Mouse (Mus musculus) embryo, embryonic 10.5 days (tissue): ENCODE measurements around the gene AW011738.

Experiments
- DNase-seq: peaks from one replicate; pipeline ENCODE4 v3.0.0-alpha.2; 2015; ENCODE audit warnings: low spot score

Gene AW011738

GRCm38 (mm10) chr4:156200623-156201475 is 2.3 kb upstream of the AW011738 start, which contains the start of gene Isg15:
Gene Isg15, minus strand, starts transcription at chr4:156200818.
- no peak for DNase-seq

DNA sequence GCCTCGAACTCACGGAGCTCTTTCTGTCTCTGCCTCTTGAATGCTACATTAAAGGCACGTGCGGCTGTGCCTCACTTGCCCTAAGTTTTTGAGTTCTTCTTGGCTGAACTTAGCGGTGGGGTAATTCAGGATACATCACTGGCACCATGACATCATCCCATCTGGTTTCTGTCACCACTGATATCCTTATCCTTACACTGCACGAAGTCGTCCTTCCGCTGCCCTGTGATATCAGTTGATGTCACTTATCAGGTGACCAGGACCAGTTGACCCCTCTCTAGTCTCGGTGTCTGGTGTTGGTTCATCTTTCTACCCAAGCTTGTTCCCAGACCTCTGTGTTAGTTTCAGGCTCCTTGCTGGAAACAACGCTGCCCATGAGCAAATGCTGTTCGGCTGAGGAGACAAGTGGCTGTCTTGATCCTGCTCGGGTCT is 626 bp upstream of the AW011738 start:
- no peak for DNase-seq

DNA sequence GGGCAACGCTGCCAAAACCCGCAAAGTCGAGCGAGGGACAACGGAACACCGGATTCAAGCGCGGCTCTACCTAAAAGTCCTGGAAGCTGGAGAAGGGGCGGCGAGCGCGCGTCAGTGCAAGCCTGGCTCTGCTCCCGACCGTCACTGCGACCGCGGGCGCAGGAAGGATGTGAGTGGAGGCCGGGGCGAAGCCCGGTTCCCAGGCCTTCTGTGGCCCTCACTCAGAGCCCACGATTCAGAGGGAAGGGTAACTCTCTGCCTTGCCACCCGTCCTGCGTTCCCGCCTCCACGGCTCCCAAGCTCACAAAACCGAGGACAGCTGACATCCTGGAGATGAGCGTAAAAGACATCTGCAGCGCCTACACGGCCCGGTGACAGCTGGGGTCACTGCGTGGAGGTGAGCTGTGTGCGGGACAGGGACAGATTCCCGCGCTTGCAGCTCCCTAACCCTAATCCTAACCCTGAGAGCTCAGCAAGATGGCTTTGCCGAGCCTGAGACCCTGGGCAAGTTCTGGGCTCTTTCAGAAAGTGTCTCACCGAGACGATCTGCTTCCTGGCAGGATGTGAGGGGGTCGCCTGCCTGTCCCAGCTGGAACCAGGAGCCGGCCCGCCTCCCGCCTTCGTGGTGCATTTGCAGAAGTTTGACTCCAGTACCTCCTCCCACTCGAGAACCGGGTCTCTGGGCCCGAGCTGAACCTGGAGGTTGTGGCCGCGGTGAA is 468 bp downstream of the AW011738 start:
- peak; percentile 62 for DNase-seq

GRCm38 (mm10) chr4:156208872-156209271 is 5.8 kb downstream of the AW011738 start:
- no peak for DNase-seq

DNA sequence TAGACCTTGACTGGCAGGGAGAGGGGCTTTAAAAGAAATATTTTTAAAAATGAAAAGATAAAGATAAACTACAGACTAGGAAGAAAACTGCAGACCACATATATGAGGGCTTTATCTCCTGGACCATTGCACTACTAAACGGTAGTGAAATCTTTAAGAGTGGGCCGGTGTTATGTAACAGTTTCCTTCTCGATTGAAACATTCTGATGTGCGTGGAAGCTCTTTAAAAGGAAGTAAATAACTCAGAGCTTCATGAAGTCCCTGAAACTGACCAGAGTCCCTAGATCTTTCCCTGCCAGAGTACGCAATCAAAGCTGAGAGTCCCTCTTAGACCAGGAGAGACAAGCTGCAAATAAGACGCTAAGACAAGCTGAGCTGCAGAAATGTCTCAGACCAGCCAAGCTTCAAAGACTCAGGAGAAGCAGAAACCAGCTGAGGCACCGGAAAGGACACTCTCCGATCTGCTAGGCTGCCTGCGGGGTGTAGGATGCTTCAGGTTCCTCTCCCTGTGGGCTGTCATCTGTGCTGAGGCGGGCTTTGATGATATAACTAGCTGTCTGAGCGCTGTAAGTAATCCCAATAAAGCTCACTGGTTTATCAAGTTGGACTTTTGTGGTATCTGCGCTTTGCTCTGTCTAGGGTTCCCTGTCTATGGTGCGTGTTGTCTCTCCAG is 7.0 kb downstream of the AW011738 start:
- DNase-seq, result no peak

- no peak for DNase-seq
These were observed 10.0 kb downstream of the AW011738 start for GRCm38 (mm10) chr4:156213134-156213533.

- no peak for DNase-seq
These were observed 12.5 kb downstream of the AW011738 start, which contains the start of gene Perm1 for GRCm38 (mm10) chr4:156215649-156216048. Gene Perm1, plus strand, starts transcription at chr4:156215868.

DNA sequence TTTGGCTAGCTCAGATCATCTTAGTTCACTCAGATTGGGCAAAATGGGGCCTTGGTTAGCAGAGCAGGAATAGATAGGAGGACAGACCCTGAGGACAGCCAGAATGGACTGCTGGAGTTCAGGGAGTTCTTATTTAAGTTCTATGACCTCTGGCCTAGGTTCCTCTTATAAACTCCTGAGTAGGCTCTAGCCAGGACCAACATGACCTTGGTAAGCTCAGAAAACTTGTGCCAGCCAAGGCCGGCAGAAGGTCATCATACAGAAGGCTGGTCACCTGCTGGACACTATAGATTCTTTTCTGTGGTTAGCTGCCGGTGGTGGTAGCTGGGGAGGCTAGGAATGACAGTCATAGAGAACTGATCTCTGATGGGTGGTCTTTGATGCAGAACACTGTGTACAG is 13.1 kb downstream of the AW011738 start:
- no peak for DNase-seq

DNA sequence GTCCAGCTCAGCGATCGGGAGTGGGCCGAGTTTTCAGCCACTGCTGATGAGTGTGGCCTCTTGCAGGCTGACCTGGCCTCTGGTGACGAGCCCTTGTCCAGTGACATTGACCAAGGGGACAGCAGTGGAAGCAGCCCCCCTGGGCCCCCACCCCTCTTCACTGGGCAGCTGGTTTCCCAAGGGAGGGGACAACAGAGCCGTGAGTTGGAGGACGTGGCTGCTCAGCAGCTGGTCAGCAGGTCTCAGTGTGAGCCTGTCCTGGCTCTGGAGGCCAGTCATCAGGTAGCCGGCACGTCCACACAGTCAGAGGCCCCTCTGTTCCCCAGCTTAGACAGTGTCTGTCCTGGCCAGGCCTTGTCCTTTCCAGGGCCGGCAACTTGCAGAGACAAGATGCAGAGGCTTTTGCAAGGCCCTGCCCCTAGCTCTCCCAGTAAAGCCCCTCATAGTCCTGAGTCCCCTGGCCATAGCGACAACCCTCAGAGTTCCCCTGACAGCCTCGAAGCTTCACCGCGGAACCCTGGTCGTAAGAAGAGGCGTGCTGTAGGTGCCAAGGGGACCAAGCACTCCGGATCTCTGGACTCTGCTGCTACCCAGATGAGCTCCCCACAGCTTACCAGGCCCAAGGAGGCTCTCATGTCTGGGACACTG is 14.0 kb downstream of the AW011738 start:
- no peak for DNase-seq

GRCm38 (mm10) chr4:156217838-156218237 is 14.7 kb downstream of the AW011738 start:
- DNase-seq, result no peak

- DNase-seq, result no peak
These were observed 16.8 kb downstream of the AW011738 start for GRCm38 (mm10) chr4:156219936-156220335.

- DNase-seq, result no peak
These were observed 21.2 kb downstream of the AW011738 start for GRCm38 (mm10) chr4:156224276-156224675.

DNA sequence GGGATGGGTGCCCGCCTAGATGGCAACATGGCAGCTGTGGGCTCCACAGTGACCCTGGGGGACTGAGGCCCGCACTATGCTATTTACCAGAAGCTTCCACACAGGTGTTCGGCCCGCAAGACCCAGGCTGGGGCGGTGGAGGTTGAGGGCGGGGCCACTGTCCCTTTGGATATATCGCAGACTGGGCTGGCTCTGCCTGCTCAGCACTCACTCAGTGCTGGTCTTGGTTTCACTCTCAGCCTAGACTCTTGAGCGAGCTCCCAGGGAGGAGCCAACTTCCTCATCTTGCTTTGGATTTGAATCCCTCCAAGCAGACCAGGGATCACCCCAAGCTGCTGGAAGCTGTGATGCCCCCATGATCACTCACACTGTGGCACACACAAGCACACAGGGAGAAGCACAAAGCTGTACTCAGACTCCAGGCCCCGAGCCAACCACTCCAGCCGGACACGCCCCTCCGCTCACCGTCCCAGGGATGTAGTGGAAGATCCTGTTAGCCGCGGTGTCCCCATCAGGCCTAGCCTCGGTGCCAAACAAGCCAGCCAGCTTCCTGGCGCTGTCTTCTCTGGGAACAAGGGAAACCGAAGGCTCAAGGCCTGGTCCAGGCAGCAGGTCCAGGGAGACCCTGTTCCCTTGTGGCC is 24.8 kb downstream of the AW011738 start:
- no peak for DNase-seq

GRCm38 (mm10) chr4:156228393-156229024 is 25.4 kb downstream of the AW011738 start:
- DNase-seq, result no peak

DNA sequence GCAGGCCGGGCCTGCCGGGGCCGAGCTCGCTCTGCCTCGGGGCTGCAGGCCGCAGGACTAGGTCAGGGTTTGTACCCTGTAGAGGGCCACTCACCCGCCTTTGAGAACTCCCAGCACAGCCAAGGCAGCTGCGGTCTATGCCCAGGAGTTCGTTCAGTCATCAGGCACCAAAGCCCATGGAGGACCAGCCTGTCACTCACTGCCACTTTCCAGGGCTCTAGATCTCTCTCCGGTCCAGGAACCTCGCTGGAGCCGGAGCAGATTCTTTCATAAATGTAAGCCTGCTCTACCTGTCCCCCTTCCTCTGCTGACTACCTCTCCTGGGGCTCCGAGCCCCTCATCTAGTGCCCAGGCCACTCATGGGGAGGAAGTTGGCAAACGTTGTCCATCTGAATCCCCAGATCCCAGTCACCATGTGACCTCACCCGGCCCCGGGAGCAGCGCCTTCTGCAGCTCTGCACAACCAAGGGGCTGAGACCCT is 31.0 kb downstream of the AW011738 start:
- DNase-seq, result peak; percentile 63

- DNase-seq, result peak; percentile 85
These were observed 31.7 kb downstream of the AW011738 start, which contains the start of gene Plekhn1 for GRCm38 (mm10) chr4:156234701-156235213. Gene Plekhn1, minus strand, starts transcription at chr4:156234857.

DNA sequence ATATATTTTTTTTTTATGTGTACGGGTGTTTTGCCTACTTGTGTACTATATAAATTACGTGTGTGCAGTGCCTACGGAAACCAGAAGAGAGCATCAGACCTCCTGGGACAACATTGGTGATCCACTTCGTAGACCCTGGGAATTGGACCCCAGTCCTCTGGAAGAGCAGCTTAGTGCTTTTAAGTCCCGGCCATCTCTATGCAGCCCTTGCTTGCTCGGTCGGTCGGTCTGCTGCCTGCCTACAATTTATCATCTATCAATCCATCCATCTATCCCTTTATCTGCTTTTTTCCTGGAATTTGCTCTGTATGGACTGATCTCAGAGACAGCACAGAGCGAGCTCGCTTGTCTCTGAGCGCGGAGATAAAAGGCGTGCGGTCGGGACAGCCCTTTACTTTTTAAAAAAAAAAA is 32.3 kb downstream of the AW011738 start:
- peak; percentile 76 for DNase-seq

DNA sequence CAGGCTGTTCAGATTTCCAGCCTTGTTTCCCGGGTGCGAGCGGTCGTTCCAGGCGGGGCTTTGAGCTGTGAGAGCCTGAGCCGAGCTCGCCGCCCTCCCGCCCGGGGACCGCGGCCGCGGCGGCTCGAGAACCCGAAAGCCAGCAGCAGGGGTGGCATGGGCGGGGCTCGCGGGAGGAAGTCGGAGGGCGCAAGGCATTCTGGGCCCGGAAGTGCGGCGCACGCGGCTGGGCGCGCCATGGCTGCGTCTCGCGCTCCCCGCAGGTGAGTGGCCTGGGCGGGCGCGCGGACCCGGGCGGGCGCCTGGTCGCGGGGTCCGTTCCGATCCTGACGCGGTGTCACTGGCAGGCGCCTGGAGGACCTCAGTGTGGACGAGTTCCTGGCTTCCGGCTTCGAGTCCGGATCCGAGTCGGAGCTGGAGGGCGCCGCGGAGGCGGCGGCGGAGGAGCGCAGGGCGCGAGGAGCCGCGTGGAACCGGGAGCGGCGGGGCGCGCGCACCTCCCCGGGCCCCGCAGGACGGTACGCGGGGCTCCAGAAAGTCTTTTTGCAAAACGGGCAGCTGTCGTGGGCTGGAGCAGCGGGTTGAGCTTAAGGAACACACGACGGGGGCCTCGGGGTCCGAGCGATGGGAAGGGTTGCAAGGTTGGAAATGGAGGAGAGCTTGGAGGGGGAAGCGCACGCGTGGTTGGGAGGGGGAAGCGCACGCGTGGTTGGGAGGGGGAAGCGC is 32.9 kb downstream of the AW011738 start, which contains the start of gene Noc2l:
Gene Noc2l, plus strand, starts transcription at position 203 of the 726 bp plus-strand sequence.
- DNase-seq, result peak; percentile 93

DNA sequence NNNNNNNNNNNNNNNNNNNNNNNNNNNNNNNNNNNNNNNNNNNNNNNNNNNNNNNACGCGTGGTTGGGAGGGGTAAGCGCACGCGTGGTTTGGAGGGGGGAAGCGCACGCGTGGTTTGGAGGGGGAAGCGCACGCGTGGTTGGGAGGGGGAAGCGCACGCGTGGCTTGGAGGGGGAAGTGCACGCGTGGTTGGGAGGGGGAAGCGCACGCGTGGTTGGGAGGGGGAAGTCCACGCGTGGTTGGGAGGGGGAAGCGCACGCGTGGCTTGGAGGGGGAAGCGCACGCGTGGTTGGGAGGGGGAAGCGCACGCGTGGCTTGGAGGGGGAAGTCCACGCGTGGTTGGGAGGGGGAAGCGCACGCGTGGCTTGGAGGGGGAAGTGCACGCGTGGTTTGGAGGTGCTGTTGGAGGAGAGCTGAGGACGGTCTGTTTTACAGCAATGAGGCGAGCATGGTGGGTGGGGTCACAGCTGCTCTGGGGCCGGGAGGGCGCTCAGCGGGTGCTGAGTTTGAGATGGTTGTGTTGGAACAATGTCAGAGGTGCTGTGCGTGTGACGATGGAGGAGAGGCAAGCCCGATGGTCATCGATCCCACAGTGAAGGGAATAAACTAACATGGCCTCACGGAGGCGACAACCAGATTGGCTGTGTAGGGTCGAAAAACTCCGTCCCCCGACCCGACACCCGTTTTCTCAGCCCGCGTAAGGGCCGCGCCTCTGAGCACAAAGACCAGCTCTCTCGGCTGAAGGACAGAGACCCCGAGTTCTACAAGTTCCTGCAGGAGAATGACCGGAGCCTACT is 33.7 kb downstream of the AW011738 start:
- DNase-seq, result peak; percentile 47
